Mouse (Mus musculus) bone marrow macrophage, adult 2 months (primary cell): ENCODE results near the gene Mapk10.

Experiments used
- CTCF ChIP-seq: IDR thresholded peaks from 2 replicates; pipeline ENCODE4 v1.5.1; 2012; ENCODE audit warnings: low read depth, mild to moderate bottlenecking, low read length, moderate library complexity
- POLR2A ChIP-seq: IDR thresholded peaks from 2 replicates; pipeline ENCODE4 v1.6.1; 2012; ENCODE audit warnings: mild to moderate bottlenecking, low read depth, low read length, borderline replicate concordance

- TF ChIP-seq CTCF: no peak
- TF ChIP-seq POLR2A: no peak
These were observed 34.1 kb downstream of the Mapk10 start for GRCm38 (mm10) chr5:103177010-103177409.
